Mouse (Mus musculus): ENCODE data around the gene Arl6ip5.

Gene Arl6ip5

DNA sequence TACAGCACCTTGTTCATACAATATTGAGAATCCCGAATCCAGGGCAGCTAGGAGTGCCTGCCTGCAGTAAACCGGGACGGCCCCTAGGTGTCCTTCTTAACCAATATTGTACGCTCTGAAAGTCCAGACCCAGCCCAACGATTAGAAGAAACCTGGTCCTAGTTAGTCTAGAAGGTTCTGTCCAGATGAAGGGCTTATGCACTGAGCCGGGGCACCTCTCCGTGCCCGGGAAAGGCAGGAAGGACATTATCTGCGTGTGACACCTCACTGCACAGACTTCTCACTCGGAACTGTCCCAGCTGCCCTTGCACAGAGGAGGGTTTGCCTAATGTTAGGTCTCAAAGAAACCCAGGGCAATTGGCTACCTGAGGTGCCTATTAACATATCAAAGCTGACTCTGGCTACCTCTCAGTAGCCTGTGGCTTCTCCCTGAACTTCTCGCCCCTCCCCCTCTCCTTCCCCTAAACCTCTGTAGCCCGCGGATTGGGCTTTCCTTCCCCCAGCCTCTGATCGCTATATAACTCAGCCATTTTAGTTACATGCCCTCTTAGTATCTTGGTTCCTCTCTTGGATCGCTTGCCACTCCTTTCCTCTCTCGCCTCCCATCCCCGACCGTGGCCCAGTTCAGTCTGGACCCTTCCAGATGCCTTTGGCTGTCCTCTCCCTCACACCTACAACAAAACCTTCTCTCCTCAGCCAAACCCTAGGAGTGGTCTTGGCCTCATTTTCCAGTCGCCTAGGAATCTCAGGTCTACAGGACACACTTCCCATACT is 67.7 kb downstream of the Arl6ip5 start:
- no peak for TF ChIP-seq GATA4 (IDR thresholded peaks at IDR 0.05; ENCODE audit: insufficient replicate concordance, low read length)

DNA sequence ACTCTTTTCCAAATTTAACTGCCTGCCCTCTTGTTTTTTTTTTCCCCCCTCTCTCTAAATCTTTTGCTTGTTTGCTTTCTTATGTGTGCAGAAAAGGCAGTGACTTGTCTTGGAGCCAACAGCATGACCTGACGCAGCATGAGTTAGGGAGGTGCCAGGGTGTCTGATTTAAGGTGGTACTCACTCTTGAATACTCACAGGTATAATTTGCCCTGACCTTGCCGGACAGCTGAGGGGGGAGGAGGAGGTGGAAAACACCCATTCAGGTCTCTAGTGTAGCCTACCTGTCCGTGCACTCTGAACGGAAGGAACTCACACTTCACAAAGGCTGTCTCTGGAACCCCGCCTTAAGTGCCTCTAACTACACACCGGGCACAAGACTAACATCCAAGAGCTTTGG is 68.4 kb downstream of the Arl6ip5 start:
- TF ChIP-seq GATA4 (IDR thresholded peaks at IDR 0.05; ENCODE audit: insufficient replicate concordance, low read length) = no peak

All from liver, adult (tissue).